Mouse (Mus musculus) midbrain, embryonic 10.5 days (tissue): ENCODE data around the gene Ippk. TPM values are rescaled to one million over a fixed set of nuclear protein-coding genes. Genes with fewer than 3 reads are reported as not detected.

Experiments
- DNase-seq: peaks from one replicate; pipeline ENCODE4 v3.0.0-alpha.2; 2017; ENCODE audit warnings: low spot score
- H3K27ac ChIP-seq: fragments of 300-500 bp; sonication (generic); replicated peaks from 2 replicates; pipeline ENCODE4 v1.5.1; 2016; ENCODE audit warnings: mild to moderate bottlenecking
- H3K27me3 ChIP-seq: fragments of 300-500 bp; sonication (generic); 2 replicates; pipeline ENCODE4 v1.6.1; 2016; ENCODE audit warnings: low read depth, mild to moderate bottlenecking; ENCODE audit not compliant: poor library complexity, severe bottlenecking
- H3K36me3 ChIP-seq: fragments of 300-500 bp; sonication (generic); 2 replicates; pipeline ENCODE4 v1.6.1; 2016; ENCODE audit warnings: mild to moderate bottlenecking, moderate library complexity
- H3K4me1 ChIP-seq: fragments of 300-500 bp; sonication (generic); 2 replicates; pipeline ENCODE4 v1.6.1; 2016
- H3K4me3 ChIP-seq: fragments of 300-500 bp; sonication (generic); 2 replicates; pipeline ENCODE4 v1.5.1; 2016; ENCODE audit warnings: mild to moderate bottlenecking, moderate library complexity
- H3K9me3 ChIP-seq: fragments of 300-500 bp; sonication (generic); replicated peaks from 2 replicates; pipeline ENCODE4 v1.6.1; 2016; ENCODE audit warnings: mild to moderate bottlenecking
- WGBS: fragments of 180-500 bp; shearing (Covaris S2); methylation state at CpG from one replicate; pipeline ENCODE4 v1.1.7; 2016; 5-methylcytosine and 5-hydroxymethylcytosine counted together
- polyA plus RNA-seq: library from polyadenylated mRNA; unstranded; fragments of >200 nt; fragmentation: Nextera tagmentation; extraction: Ambion mirVana; gene quantifications from 2 replicates; pipeline ENCODE4 v1.2.1, GENCODE M21; 2016

The Ippk gene
- 18.5 and 20.3 TPM in 2 replicates for polyA plus RNA-seq

DNA sequence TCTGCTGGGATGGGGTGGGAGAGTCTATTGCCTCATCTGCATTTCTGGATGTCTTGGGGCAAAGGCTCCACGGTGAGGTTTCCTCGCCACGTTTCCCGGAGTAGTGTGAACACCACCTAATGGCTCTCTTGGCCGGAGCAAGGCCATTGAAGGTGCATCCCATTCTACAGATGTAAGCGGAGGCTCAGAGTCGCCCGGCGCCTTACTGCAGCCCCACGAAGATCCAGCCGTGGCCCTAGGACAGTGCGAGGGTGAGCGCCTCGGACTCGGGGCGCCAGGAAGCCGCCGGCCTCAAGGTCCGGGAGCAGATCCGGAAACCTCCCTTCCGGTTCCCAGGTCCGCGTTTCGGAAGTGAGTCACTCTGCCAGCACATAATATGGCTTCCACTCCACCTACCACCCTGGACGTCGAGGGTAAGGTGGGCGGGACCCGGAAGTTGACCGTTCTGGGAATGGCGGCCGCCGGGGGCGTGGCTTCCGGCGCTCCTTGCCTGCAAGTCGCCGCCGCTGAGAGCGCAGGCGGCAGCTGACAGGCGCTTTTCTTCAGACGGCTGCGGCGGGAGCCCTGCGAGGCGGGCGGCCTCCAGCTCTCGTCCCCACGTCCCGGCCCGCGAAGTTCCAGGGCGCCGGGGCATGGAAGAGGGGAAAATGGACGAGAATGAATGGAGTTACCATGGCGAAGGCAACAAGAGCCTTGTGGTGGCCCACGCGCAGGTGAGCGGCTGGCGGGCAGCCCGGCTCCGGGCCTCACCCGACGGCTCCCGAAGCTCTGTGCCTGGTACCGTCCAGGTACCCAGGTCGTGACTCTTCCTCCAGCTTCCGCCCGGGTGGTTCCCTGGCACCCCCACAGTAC lies at the start of gene Ippk:
TSS of gene Ippk (plus strand) at position 496 of the 852 bp plus-strand sequence.
- Histone ChIP-seq H3K4me3 (peak within 1 kb of the TSS; percentile 89), H3K36me3 (no peaks in the 10 kb centered on the region), H3K9me3 (no peaks in the 10 kb centered on the region), H3K4me1 (peaks cover 33% of the 10 kb centered on the region), H3K27ac (peak within 1 kb of the TSS; percentile 92), H3K27me3 (no peaks in the 10 kb centered on the region)
- under 1% methylated on average over 69 of the region's 69 CpGs for WGBS
- peak; percentile 99 for DNase-seq

DNA sequence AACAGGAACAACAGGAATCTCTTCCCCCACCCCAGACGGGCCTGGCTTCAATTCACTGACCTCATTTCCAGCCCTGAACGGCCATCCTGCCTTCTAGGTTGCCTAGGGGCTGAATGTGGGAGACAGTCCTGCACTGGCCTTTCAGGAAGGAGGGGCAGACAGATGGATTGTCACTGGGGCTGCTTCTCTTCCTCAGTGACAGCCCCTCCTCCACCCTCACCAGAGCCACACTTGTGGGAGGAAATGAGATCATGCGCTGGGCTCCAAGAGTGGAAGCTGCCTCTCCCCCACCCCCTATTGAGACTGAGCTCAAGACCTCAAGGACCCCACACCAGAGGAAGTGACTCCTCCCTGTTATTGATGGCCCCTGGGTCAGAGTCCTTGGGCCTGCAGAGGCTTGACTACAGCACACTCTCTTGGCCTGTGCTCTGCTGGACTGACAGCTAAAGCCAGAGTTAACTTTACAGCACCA lies 49.6 kb upstream of the Ippk start:
- H3K27me3 ChIP-seq = no peaks in the 10 kb centered on the region
- peak overlapping the region; percentile 38 for H3K27ac ChIP-seq
- WGBS = 74% methylated on average over 3 of the region's 3 CpGs
- H3K36me3 ChIP-seq = peaks cover 67% of the 10 kb centered on the region
- H3K4me3 ChIP-seq = no peak overlapping the region
- H3K9me3 ChIP-seq = no peaks in the 10 kb centered on the region
- peaks cover 27% of the 10 kb centered on the region for H3K4me1 ChIP-seq
- DNase-seq = no peak

DNA sequence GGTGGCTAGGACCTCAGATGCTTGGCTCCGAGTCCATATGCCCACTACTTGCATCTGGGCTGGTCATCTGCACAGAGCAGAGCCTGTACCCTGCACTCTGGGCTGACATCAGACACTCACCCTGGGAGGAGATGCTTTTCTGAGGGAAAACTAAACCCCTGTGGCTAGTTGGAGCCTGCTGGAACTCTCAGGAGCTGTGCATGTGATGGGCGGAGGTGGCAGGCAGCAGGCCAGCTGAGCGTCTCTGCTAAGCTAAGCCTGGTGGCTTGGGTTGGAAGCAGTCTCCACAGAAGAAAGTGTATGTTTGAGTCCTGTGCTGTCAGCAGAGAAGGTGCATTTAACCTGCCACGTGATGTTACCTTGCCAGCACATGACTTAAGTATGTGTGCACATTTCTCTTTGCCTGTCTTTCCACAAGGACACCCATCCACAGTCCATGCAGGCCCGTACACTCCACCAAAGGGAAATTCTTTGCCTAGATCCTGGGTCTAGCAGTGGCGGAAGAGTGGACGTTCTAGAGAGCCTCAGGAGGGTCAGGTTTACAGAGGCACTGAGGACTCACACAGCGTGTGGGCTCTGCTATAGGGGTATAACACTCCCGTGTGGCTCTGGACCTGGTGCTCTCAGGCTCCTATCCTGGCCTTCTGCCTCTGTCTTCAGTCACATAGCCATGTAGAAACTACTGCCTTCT lies 48.5 kb upstream of the Ippk start:
- H3K9me3 ChIP-seq = no peaks in the 10 kb centered on the region
- no peak overlapping the region for H3K27ac ChIP-seq
- H3K4me1 ChIP-seq = peaks cover 16% of the 10 kb centered on the region
- H3K27me3 ChIP-seq = no peaks in the 10 kb centered on the region
- no peak overlapping the region for H3K4me3 ChIP-seq
- no peak for DNase-seq
- 90% methylated on average over 9 of the region's 9 CpGs for WGBS
- H3K36me3 ChIP-seq = peaks cover 78% of the 10 kb centered on the region

DNA sequence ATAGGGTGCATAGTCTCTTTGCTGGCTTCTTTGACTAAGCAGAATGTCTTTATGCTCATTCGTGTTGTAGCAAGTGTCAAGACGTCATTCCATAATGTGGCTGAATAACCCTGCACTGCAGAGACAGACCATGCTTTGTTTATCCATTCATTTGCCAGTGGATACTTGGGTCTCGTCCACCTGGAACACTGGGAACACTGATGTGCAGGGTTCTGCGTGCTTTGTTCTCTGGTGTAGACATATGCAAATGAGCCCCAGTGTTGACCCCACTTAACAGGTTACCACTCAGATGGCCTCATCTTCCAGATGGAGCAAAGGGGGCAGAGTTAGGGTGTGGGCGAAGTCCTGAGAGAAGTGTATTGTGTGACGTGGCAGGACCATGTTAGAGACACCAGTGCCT lies 46.7 kb upstream of the Ippk start:
- peaks cover 12% of the 10 kb centered on the region; the same call in 1 of the 2 replicates for H3K4me1 ChIP-seq
- no peaks in the 10 kb centered on the region for H3K27me3 ChIP-seq
- no peak overlapping the region for H3K27ac ChIP-seq
- no peak overlapping the region for H3K4me3 ChIP-seq
- WGBS = 81% methylated on average over 6 of the region's 6 CpGs
- peaks cover 93% of the 10 kb centered on the region for H3K36me3 ChIP-seq
- no peak for DNase-seq
- no peaks in the 10 kb centered on the region for H3K9me3 ChIP-seq

DNA sequence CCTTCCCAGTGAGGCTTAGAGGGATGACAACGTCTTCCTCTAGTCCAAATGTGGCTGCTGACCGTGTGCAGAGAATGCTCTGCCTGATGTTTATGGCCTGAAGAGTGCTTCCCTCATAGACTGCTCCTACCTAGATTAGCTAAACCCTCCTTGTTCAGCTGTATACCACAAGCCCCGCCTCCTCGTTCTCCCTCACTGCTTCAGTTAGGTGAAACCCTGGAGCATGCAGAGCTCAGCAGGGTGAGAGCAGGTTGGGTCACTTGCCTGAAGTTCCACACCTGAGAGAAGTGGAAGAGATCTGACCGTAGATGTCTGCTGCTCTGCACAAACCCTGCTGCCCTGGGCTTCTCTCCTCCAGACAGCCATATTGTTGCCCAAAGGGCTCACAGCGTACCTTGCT lies 46.3 kb upstream of the Ippk start:
- 91% methylated on average over 6 of the region's 6 CpGs for WGBS
- no peaks in the 10 kb centered on the region for H3K27me3 ChIP-seq
- no peak overlapping the region for H3K27ac ChIP-seq
- no peaks in the 10 kb centered on the region for H3K9me3 ChIP-seq
- peaks cover 12% of the 10 kb centered on the region; the same call in 1 of the 2 replicates for H3K4me1 ChIP-seq
- DNase-seq = no peak
- no peak overlapping the region for H3K4me3 ChIP-seq
- H3K36me3 ChIP-seq = peaks cover 93% of the 10 kb centered on the region

DNA sequence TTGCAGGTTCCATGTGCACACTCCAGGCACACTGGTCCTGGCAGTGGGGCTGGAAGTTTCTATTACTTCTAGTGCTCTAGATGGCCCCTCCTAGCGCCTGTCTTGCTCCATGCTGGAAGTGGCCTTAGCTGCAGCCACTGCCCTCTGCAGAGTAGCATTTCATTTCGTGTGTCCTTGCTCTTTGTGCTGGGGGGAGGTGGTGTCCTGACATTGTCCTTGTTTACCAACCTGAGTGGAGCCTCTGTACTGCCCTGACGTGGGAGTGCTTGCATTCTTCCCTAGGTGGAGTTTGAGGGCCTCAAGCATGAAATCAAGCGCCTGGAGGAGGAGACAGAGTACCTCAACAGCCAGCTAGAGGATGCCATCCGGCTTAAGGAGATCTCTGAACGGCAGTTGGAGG lies 43.4 kb upstream of the Ippk start:
- H3K27me3 ChIP-seq = no peaks in the 10 kb centered on the region
- no peak for DNase-seq
- H3K9me3 ChIP-seq = no peaks in the 10 kb centered on the region
- H3K36me3 ChIP-seq = peaks cover 93% of the 10 kb centered on the region
- 88% methylated on average over 6 of the region's 6 CpGs for WGBS
- no peak overlapping the region for H3K27ac ChIP-seq
- H3K4me1 ChIP-seq = 0 out of 2 replicates have a peak, but pooled peaks cover 6% of the 10 kb centered on the region
- no peak overlapping the region for H3K4me3 ChIP-seq

DNA sequence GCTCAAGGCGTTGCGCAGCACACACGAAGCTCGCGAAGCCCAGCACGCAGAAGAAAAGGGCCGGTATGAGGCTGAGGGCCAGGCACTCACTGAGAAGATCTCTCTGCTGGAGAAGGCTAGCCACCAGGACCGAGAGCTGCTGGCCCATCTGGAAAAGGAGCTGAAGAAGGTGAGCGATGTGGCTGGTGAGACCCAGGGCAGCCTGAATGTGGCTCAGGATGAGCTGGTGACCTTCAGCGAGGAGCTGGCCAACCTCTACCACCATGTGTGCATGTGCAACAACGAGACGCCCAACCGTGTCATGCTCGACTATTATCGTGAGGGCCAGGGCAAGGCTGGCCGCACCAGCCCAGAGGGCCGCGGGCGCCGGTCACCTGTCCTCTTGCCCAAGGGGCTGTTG lies 41.7 kb upstream of the Ippk start:
- H3K27ac ChIP-seq = no peak overlapping the region
- WGBS = 96% methylated on average over 20 of the region's 20 CpGs
- 0 out of 2 replicates have a peak, but pooled peaks cover 6% of the 10 kb centered on the region for H3K4me1 ChIP-seq
- DNase-seq = no peak
- H3K36me3 ChIP-seq = peaks cover 100% of the 10 kb centered on the region
- no peaks in the 10 kb centered on the region for H3K27me3 ChIP-seq
- no peaks in the 10 kb centered on the region for H3K9me3 ChIP-seq
- H3K4me3 ChIP-seq = no peak overlapping the region

DNA sequence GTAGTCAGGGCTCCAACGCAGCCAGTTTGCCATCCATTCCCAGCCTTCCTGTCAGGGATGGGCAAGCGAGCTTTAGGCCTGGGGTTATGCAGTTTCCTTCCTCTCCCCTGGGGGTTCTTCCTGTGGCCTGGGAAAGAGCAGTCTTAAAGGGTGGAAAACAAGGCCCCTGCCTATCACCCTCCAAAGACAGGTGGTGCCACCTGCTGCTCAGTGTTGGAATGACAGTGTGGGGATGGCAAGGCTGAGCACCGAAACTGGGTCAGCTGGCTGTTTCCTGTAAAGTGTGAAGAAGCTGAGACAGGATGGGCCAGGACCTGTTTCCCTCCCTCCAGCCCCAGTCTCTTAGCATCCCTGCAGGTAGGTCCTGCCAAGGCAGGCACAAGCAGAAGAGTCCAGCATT lies 39.8 kb upstream of the Ippk start:
- no peak overlapping the region for H3K4me3 ChIP-seq
- peak; percentile 67 for DNase-seq
- H3K36me3 ChIP-seq = peaks cover 100% of the 10 kb centered on the region
- WGBS = 30% methylated on average over 3 of the region's 3 CpGs
- no peaks in the 10 kb centered on the region for H3K9me3 ChIP-seq
- no peak overlapping the region for H3K27ac ChIP-seq
- H3K27me3 ChIP-seq = no peaks in the 10 kb centered on the region
- 0 out of 2 replicates have a peak, but pooled peaks cover 6% of the 10 kb centered on the region for H3K4me1 ChIP-seq

DNA sequence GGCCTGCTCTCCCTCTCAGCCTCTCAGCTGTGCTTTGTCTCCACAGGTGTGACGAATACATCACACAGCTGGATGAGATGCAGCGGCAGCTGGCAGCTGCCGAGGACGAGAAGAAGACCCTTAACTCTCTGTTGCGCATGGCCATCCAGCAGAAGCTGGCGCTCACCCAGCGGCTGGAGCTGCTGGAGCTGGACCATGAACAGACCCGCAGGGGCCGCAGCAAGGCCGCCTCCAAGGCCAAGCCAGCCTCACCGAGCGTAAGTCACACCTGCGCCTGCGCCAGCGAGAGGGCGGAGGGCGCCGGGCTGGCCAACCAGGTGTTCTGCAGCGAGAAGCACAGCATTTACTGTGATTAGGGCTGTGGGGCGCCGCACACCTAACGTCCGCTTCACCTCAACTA lies 38.1 kb upstream of the Ippk start:
- DNase-seq = no peak
- H3K4me3 ChIP-seq = no peak overlapping the region
- 91% methylated on average over 23 of the region's 23 CpGs for WGBS
- no peaks in the 10 kb centered on the region for H3K27me3 ChIP-seq
- H3K27ac ChIP-seq = no peak overlapping the region
- peaks cover 90% of the 10 kb centered on the region for H3K36me3 ChIP-seq
- H3K9me3 ChIP-seq = no peaks in the 10 kb centered on the region
- 0 out of 2 replicates have a peak, but pooled peaks cover 6% of the 10 kb centered on the region for H3K4me1 ChIP-seq

DNA sequence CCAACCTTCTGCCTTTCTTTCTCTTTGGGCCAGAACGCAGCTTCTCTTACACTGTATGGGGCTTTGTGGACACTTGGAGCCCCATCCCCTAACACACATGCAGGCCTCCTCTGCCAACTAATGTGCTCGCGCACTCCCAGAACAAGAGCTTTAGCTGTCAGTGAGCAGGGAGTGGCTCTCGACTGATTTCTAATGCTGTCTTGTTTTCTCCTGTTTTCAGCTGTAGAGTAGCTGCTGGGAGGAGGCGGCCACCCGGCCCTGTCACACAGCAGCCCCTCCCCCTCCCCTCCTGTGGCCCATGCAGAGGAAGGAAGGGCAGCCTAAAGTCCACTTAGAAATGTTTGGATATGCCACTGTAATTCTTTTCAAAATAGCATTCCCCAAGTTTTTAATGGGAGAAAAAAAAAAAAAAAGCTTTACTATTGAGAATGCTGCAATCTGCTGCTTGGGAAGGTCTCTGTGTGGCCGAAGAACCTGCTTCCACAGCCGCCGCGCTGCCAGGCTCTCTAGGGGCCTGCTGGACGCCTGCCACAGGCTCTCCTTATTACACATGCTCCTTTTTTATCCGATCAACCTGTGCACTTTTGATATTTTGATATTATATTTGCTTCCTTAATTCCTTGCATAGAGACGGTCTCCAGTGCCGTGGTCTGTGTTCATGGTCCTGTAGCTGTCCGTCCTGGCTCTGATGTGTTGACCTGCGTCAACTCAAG lies 36.1 kb upstream of the Ippk start:
- 87% methylated on average over 16 of the region's 16 CpGs for WGBS

DNA sequence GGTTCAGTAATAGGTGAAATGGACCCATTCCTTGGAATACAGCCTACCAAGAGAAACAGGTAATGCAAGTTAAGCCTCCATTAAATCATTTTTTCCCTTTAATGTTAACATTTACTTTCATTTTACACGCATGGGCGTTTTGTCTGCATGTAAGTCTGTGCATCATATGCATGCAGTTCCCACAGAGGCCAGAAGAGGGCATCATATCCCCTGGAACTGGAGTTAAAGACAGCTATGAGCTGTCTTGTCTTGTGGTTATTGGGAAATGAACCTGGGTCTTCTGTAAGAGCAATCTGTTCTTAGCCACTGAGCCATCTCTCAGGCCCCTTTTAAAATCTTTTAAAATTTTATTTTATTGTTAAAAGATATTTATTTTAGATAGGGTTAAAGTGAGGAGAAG lies 29.7 kb upstream of the Ippk start:
- Histone ChIP-seq H3K36me3 (peaks cover 26% of the 10 kb centered on the region), H3K27me3 (no peaks in the 10 kb centered on the region), H3K4me1 (no peaks in the 10 kb centered on the region), H3K9me3 (0 out of 2 replicates have a peak, but pooled peaks cover 2% of the 10 kb centered on the region), H3K4me3 (no peak overlapping the region), H3K27ac (no peak overlapping the region)
- DNase-seq = no peak
- WGBS = 94% methylated on average over 2 of the region's 2 CpGs

More for the DNA sequence above, 36.1 kb upstream of the Ippk start:
- H3K27ac ChIP-seq = no peak overlapping the region
- H3K4me3 ChIP-seq = no peak overlapping the region
- no peaks in the 10 kb centered on the region for H3K9me3 ChIP-seq
- H3K36me3 ChIP-seq = peaks cover 78% of the 10 kb centered on the region
- no peak for DNase-seq
- no peaks in the 10 kb centered on the region for H3K27me3 ChIP-seq
- 0 out of 2 replicates have a peak, but pooled peaks cover 6% of the 10 kb centered on the region for H3K4me1 ChIP-seq

DNA sequence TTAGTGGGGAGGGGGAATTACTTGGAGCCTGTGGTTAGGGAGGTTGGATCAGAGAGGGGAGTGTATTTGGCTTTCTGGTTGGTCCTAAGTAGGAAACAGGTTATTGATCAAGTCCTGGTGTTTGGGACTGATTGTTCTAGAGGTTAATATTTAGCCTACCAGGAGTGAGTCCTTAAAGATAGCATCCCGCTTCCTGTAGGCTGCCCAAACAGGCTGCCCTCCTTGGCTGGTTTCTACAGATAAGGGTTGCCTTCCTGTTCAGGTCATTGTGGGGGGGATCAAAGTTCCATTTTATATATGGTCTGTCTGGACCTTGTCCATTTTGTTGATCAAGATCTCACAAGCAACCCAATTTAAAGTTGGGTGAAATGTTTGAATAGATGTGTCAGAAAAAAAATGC lies 27.5 kb upstream of the Ippk start:
- Histone ChIP-seq H3K27me3 (no peaks in the 10 kb centered on the region), H3K36me3 (peaks cover 20% of the 10 kb centered on the region), H3K4me1 (no peaks in the 10 kb centered on the region), H3K9me3 (0 out of 2 replicates have a peak, but pooled peaks cover 2% of the 10 kb centered on the region), H3K4me3 (no peak overlapping the region), H3K27ac (no peak overlapping the region)
- no peak for DNase-seq
- WGBS = 86% methylated on average over 1 of the region's 1 CpGs
